Mouse (Mus musculus) c-Kit-negative CD71-positive TER-119-positive erythroid progenitor cells, embryonic 14.5 days (primary cell): ENCODE data around the gene Traf7.
A peak's percentile ranks its signal among the peaks of the same experiment; 100 is the strongest.

Experiments used
- DNase-seq: peaks from one replicate; pipeline ENCODE4 v3.0.0-alpha.2; 2013; ENCODE audit warnings: low read depth, low spot score

Traf7 gene

DNA sequence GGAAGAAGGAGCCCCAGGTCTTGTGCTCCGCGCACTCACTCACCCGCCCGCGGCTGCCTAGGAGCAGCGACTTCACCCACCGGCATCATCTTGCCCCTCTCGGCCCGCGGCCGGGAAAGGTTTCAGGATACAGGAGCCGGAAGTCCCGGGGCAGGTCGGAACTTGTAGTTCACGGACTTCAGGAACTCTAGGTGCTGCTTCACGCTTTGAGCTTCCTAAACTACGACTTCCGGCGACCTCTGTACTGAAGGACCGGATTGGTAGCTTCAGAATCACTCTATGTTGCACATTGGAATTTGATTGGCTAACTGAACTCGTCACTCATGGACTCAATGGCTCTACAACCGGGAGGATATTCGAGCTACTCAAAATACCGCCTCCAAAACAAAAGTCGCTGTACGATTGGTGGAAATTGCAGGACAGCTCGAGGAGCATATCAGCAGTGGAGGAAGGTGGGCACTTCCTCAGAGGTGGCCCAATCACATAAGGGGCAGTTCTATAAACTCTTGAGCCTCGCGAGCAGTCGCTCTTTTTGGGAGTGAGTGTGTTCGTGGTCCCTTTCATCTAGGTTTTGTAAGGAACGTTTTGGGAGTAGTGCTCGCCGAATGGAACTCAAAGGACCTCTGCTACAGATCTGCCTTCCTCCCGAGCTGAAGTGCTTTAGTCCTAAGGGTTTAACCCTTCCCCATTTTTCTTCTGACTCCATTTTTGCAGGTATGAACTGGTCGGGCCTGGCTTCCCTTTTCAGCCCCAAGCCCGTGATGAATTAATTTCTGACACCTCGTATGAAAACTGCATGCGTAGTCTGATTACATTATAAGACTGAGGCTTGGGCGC lies at the start of gene Traf7:
Traf7 (minus strand) TSS at position 216 of the 837 bp plus-strand sequence.
- DNase-seq = peak; percentile 99

DNA sequence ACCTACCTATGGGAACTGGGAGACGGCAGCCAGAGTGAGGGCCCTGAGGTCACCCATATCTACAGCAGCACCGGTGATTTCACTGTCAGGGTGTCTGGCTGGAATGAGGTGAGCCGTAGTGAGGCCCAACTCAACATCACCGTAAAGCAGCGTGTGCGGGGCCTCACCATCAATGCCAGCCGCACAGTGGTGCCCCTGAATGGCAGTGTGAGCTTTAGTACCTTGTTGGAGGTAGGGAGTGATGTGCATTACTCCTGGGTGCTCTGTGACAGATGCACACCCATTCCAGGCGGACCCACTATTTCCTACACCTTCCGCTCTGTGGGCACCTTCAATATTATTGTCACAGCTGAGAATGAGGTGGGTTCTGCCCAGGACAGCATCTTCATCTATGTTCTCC lies 46.1 kb upstream of the Traf7 start:
- DNase-seq = no peak

DNA sequence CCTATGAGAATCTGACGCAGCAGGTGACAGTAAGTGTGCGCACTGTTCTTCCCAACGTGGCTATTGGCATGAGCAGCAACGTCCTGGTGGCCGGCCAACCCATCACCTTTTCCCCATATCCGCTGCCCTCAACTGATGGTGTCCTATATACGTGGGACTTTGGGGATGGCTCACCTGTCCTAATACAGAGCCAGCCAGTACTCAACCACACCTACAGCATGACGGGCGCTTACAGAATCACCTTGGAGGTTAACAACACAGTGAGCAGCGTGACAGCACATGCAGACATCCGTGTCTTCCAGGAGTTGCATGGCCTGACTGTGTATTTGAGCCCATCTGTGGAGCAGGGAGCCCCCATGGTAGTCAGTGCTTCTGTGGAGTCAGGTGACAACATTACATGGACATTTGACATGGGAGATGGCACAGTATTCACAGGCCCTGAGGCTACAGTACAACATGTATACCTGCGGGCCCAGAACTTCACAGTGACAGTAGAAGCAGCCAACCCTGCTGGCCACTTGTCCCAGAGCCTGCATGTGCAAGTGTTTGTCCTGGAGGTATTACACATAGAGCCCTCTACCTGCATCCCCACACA lies 45.0 kb upstream of the Traf7 start:
- no peak for DNase-seq

DNA sequence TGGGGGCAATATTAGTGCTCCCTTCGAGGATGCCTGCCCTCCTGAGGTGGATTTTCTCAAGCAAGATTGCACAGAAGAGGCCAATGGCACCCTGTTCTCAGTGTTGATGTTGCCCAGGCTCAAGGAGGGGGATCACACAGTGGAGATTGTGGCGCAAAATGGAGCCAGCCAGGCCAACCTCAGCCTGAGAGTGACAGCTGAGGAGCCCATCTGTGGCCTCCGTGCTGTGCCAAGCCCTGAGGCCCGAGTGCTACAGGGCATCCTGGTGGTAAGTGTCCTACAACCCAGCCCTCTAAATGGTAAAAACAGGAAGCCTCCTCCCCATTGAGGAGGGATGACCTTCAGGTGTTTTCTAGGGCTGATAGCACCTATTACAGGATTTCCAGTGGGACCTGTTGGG lies 42.1 kb upstream of the Traf7 start:
- DNase-seq = no peak

DNA sequence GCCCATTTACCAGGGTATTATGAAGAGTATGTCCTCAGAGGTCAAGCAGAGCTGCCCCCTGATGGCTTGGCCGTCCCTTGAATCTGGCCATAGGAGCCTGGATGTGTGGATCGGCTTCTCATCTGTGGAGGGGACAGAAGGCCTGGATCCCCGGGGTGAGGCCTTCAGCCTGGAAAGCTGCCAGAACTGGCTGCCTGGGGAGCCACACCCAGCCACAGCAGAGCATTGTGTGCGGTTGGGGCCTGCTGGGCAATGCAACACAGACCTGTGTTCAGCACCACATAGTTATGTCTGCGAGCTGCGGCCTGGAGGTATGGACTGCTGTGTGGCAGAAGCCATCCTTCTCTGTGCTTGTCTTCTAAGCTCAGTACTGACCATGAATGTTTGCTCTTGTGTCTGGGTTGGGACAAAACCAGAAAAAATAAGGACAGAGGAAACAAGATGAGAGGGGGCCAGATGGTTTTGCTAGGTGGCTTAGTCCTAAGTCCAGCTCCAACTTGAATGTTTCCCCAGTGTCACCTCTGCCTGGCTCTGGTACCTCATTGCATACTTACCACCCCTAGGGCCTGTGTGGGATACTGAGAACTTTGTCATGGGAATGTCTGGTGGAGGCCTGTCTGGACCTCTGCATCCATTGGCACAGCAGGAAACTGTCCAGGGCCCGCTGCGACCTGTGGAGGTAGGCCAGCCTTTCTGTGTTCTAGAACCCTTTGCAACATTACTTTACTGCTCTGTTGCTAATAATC lies 39.5 kb upstream of the Traf7 start:
- DNase-seq = no peak

DNA sequence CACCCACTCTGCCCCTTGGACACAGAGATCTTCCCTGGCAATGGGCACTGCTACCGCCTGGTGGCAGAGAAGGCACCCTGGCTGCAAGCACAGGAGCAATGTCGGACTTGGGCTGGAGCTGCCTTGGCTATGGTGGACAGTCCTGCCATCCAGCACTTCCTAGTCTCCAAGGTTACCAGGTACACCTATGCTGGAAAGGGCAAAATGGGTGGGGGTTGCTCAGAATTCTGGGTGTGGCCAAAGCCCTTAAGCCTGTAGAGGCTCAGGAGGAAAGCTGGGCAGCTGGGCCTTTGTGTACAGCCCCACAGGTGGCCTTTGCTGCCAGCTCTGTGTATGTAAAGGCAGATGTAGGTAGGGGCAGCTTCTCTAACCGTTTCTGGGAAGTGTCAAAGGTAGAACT lies 38.1 kb upstream of the Traf7 start:
- no peak for DNase-seq

DNA sequence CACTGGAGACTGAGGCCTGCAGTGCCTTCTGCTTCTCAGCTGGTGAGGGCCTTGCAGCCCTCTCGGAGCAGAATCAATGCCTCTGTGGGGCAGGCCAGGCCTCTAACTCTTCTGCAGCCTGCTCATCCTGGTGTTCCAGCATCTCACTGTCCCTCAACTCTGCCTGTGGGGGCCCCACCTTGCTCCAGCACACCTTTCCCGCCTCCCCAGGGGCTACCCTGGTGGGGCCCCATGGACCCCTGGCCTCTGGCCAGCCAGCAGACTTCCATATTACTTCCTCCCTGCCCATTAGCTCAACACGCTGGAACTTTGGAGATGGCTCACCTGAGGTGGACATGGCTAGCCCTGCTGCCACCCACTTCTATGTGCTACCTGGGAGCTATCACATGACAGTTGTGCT lies 37.4 kb upstream of the Traf7 start:
- DNase-seq = no peak

DNA sequence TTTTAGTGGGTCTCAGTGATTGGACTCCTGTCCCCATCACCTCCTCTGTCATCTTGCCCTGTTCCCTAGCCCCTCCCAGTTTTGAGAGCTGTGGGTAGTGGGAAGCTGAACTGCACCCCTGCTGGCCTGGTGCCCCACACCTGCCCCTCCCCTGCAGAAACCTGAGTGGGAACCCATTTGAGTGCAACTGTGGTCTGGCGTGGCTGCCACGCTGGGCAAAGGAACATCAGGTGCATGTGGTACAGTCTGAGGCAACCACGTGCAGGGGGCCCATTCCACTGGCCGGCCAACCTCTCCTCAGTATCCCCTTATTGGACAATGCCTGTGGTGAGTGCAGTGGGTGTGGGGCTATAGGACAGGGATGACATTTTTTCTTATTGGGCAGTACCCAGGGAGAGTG lies 36.7 kb upstream of the Traf7 start:
- DNase-seq = no peak

DNA sequence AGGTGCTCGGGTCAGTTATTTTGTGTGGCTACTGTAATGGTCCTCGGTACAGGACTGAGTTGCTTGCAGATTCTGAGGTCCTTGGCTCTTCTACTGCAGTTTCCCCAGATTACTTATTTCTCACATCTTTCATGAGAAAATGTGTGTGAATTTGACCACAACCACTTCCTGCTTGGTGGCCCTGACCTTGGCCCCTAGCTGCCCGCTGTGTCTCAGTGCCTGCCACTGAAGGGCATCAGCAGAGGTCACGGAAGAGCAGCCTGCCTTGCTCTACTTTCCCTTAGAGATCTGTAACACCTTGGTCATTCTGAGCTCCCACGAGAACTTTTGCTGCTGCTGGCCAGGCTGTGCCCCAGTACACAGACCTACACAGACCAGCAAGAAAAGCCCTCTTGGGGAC lies 35.9 kb upstream of the Traf7 start:
- DNase-seq = no peak

DNA sequence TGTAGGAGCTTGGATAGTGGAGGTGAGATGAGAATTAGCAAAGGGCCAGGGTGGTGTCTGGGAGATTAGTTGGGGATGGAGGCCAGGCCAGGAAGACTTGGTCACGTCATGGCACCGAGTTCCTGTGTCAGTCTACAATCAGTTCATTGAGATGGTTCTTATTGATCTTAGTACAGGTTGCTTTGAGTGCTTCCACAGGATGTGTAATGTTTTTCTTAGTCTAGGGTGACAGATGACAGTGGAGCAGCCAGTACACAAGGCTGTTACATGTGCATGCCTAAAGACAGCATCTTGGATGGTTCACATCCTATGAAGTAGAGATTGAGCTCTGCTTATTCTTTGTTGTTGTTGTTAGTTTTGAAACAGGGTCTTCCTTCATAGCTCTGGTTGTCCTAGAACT lies 33.9 kb upstream of the Traf7 start:
- DNase-seq = no peak

DNA sequence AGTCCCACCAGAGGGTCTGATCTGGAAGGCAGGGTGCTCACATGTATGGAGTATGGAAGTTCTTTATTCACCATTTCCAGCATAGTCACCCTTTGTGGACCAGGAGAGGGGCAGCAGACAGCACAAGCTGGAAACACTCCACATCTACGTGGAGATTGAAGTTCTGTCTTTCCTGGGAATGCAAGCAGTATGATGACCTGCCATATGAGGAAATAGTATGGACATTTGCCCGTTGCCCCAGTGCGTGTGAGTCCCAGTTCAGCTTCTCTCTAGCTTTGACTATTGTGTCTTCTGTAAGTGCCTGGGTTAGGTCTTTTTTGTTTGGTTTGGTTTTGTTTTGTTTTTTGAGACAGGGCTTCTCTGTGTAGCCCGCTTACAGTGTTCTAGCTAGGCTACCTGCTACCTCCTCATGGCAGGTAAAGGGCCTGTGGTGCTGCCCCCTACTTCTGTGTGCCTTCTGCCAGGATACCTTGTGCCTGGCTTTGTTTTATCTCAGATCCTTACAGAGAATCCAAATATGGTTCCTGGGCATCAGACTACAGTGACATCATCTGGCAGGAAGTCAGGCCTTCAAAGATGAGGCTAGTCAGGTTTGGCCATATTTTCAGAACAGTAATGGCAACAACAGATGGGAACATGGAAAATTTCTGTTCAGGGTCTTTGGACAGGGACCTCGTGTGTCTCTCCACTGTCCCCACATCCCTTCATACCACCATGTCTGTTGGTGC lies 32.7 kb upstream of the Traf7 start:
- DNase-seq = no peak

DNA sequence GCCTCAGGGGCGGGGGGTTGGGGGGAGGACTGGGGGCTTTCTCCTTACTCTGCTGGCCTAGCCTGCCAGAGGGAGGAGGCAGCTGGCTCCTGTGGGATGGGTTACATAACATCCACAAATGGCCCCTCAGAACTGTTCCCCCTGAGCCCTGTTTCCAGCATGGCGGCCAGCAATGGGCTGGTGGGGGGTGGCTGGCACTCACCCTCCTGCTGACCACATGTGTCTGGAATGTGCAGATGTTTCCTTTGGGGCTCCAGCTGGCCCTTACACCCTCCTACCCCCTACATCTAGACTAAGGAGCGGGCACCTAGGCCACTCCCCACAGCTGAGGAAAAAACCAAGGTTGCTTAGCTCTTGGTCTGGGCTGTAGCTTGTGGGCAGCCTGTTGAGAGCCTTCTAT lies 31.4 kb upstream of the Traf7 start:
- DNase-seq = no peak

DNA sequence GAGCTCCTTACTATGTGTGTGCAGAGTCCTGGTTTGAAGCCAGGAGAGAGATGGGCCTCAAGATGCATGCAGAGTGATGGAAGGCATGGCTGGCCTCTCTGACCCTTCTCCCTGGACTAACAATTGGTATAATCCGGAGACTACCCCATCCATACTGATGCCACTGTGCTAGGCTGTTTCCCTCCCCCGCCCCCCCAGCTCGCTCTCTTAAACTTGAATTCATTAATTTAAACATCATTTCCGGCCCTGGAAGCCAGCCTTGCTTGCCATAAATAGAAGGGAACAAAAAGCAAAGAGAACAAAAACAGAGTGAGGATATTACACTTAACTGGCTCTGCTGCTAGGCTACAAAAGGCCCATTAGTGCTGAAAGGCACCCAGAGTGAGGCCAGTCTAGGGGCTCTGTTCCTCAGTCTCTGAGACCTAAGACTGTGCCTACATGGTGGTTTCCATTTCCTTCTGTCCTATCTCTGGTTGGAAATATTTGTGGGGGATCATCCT lies 30.9 kb upstream of the Traf7 start:
- no peak for DNase-seq

DNA sequence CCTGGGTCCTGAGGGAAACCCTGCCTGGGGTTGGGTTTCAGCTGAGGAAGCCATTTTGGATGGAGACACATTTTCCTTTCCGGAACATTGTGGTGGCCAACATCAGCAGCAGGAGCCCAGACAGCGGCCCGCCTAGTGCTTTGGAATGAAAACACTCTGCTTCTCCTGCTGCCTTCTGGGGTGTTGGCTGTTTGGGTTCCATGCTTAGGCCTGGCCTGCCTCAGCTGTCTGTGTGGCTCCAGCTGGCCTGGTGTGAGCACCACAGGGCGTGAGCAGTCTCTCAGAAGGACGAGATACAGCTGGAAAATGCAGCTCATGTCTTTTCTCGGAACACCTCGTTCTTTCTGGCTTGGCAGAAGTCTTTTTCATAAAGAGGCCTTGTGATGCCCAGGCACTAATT lies 29.4 kb upstream of the Traf7 start:
- no peak for DNase-seq

DNA sequence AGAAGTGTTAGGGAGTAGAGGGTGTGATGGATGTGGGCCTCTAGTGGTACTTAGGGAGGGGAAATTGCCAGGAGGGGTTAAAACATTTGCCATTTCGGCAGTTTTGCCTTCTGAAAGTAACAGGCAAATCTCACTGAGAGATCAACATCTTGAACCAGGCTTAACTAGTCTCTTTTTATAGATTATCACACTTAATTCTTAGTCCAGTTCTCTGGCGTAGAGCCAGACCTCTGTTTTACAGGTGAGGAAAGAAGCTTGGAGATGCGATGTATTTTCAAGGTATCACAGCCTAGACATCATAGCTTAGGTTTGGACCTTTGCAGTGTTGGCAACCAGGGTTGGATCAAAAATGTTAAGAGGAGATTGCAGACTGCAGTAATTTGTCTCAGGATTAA lies 23.3 kb upstream of the Traf7 start:
- no peak for DNase-seq

DNA sequence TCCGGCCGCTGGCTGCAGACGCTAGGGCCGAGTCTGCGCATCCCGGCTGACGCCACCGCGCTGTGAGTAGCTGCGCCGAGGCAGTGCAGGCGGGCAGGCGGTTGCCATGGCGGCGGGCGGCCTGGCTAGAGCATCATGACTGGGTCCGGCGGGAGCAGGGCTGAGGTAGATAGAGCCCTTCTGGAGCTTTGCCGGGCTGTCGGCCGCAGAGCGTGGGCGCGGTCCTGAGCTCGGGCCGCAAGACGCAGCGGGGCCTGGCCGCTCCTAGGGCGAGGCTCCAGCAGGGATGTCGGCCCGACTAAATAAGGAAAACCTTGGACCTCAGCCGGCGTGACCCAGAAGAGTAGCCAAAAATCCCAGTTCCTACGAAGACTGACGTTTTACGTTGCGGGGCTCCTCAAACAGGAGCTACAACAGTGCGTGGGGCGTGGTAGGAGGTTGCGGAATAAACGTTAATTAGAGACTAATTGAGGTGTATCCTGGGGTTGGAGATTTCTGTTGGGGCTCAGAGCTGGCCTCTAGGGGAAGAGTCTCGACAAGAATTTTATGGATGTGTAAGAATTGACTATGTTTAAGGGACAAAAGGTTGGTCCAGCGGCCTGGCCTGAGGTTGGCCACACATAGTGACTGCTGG lies 22.8 kb upstream of the Traf7 start:
- peak; percentile 57 for DNase-seq

DNA sequence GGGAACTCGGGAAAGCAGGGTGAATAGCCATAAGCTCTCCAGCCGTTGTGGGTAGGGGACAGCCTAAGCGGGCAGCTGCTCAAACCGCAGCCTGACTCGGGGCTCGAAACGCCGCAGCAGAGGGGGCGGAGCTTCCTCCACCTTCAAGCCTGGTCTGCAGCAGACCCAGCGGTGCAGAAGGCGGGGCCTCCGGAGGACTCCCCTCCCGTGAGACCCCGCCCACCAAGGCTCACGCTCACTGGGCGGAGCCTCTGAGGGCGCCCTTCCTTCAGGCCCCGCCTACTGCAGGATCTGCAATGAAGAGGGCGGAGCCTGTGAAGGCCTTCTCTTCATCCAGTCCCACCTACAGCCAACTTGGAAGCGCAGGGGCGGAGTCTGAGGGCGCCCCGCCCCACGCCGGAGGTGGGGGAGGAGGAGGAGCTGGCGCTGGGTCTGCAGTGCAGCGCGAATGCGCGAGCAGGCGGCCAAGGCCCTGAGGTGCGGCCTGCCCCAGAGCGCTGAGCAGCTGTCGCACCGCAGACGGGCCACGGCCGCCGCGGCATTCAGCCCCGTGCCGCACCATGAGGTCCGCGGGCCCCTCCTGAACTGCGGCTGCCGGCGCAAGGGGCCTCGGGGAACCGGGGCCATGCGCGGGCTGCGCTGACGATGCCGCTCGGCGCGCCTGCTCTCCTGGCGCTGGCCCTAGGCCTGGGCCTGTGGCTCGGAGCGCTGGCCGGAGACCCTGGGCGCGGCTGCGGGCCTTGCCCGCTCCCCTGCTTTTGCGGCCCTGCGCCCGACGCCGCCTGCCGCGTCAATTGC lies 22.1 kb upstream of the Traf7 start, which contains the start of gene Pkd1:
Pkd1 (plus strand) TSS at position 217 of the 798 bp plus-strand sequence.
- DNase-seq = peak; percentile 100

DNA sequence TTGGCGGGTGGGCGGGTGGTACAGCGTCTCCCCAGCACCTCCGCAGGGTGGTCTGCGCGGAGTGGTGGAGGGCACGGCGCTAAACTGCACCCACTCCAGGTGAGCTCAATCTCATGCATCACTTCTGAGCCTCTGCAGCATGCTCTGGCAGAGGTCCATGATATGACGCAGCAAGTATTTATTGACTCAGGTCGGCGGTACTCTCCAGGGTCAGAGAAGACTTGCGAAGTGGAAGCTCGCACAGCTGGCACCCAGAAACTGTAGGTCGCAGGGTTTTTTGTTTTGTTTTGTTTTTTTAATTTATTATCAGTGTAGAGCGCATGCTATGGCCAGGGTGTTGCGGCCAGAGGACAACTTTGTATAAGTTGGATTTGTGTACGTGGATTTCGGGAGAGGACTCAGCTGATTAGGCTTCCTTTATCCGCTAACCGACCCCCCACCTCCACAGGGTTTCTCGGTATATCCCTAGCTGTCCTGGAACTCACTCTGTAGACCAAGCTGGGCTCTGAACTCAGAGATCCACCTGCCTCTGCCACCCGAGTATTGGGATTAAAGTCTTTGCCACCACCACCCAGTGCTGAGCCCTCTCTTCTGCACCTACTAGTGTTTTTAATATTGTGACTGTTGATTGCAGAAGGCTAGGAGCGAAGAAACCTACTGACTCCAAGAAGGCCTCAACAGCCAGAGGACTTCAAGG lies 21.3 kb upstream of the Traf7 start:
- peak; percentile 49 for DNase-seq

DNA sequence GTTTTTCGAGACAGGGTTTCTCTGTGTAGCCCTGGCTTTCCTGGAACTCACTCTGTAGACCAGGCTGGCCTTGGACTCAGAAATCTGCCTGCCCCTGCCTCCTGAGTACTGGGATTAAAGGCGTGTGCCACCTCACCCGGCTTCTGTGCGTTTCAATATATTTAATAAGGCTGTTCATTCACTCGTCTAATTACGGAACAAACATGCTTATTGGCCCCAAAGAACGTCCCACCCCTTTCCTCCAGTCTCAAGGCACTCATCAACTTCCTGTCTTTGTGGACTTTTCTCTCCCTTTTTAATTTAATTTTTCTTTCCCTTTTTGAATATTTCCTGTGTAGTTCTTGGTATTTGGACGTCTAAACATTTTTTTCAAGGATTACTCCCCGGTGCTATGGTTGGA lies 20.7 kb upstream of the Traf7 start:
- no peak for DNase-seq

DNA sequence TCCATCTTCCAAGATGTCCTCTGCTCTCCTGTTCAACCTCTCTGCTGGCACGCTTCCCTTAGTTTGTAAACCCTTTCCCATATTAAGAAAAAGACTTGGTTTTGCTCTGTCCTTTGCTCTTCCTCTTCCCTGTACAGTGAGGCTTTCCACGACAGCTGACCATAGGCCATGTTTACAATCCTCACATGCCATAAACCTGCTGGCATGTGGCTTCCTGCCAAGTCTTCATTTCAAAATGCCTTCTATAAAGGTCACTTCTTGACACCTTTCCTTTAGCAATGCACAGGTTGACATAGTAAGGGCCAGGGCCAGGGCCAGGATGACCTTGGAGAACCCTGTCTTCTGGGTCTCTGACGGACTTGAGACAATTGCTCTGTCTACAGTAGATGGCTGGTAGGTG lies 18.5 kb upstream of the Traf7 start:
- DNase-seq = no peak
